Mouse (Mus musculus) urinary bladder, adult 2 months (tissue): ENCODE data around the gene Pklr. TPM values are rescaled to one million over a fixed set of nuclear protein-coding genes. Genes with fewer than 3 reads are reported as not detected.

Experiments
- DNase-seq: peaks from one replicate; pipeline ENCODE4 v3.0.0; 2022; ENCODE audit warnings: low spot score
- polyA plus RNA-seq: library from polyadenylated mRNA; depleted of rRNA; stranded (reverse); fragments of >200 nt; gene quantifications from 2 replicates; pipeline ENCODE4 v1.2.3, GENCODE M21; 2012; rRNA removed

Pklr gene
- polyA plus RNA-seq = not detected in 2 replicates

DNA sequence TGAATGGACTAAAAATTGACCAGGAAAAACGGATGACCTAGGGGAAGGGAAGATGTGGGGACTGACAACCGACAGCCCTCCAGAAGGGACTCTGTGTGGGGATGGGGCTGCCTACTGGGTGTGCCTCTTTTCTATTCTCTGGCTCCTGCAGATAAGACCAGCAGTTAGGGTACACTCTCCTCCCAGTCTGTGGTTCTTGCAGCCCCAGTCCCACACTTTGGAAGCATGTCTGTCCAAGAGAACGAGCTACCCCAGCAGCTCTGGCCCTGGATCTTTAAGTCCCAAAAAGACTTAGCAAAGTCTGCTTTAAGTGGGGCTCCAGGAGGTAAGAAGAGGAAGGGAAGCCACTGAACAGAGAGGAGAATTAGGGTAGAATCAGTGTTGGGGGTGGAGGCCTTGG is at the start of gene Pklr:
Gene Pklr, plus strand, starts transcription at position 185 of the 400 bp plus-strand sequence.
- DNase-seq = no peak

DNA sequence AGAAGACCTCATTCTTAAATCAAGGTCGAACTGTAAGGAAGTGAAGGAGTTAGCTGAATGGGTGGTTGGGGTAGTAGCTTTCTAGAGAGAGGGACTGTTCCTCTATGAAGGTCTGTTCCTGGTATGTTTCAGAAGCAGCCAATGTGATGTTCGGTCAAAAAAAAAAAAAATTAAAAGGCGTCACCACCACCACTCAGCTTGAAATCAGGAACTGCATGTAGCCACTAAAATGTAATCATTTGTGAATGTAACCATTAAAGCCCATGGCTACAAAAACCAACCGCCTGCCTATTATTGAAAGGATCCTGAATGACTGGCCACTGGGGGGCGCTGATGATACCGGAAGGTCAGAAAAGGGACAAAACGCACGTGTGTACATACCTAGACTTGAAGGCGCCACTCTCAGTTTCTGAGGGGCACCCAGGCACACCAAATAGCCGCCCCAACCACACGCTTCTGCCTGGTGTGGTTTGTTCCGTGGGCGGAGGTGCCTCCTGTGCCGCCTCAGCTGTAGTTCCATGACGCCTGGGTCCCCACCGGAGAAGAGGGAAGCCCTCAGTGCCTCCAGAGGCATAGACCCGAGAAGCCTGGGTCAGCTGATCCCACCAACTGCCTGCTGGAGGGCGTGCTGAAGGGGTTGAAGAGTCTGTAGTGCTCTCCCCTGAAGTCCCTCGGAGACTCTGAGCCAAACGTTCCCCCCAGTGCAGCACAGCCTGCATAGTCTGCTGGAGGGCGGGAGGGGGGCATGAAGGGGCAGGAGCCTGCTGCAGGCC is 48.4 kb upstream of the Pklr start:
- DNase-seq = peak; percentile 63

DNA sequence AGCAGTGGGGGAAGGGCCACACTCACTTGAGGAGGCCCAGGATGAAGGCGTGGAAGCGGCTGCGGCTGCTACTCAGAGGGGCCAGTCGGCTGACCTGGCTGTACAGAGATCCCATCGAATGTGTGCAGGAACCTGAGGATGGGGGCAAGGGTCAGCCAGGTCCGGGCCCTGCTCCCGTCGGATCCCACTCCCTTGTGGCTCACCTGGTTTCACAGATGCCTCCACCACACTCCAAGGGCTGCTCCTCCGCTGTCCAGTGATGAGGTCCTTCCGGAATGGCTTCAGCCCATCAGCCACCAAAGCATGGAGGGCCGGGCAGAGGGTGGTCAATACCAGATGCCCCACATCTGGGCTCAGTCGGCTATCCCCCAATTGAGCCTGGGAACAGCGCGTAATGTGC is 47.0 kb upstream of the Pklr start:
- no peak for DNase-seq

DNA sequence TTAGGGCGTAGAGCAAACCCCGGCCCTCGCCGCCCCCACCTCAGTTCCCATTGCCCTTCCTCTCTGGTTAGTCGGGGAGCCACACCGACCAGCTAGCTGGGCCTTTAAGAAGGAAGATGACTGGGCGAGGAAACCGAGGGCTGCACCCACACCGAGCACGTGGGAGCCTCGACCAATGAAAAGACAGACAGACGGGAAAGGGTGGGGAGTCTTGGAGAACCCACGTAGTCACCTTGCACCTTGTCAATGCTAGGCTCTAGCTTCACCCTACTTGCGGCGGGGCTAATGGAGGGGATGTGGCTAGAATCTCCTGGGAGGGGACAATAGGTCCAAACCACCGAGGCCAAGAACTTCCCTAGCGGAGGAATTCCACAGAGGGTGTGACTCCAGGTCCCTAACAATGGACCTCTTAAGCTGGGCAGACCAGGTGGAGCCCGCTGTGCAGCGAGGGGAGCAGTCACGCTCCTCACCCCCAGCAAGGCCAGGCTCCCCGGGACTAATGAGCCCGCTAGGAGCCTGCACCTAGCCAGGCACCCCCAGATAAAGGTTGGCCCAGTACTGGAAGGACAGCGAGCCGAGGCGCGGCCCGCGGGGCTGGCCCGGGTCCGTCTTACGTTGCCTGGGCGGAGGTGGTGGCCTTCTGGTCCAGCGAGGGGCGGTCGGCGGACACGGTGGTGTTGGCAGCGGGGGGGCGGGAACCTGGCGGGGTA is 45.9 kb upstream of the Pklr start:
- DNase-seq = peak; percentile 78

DNA sequence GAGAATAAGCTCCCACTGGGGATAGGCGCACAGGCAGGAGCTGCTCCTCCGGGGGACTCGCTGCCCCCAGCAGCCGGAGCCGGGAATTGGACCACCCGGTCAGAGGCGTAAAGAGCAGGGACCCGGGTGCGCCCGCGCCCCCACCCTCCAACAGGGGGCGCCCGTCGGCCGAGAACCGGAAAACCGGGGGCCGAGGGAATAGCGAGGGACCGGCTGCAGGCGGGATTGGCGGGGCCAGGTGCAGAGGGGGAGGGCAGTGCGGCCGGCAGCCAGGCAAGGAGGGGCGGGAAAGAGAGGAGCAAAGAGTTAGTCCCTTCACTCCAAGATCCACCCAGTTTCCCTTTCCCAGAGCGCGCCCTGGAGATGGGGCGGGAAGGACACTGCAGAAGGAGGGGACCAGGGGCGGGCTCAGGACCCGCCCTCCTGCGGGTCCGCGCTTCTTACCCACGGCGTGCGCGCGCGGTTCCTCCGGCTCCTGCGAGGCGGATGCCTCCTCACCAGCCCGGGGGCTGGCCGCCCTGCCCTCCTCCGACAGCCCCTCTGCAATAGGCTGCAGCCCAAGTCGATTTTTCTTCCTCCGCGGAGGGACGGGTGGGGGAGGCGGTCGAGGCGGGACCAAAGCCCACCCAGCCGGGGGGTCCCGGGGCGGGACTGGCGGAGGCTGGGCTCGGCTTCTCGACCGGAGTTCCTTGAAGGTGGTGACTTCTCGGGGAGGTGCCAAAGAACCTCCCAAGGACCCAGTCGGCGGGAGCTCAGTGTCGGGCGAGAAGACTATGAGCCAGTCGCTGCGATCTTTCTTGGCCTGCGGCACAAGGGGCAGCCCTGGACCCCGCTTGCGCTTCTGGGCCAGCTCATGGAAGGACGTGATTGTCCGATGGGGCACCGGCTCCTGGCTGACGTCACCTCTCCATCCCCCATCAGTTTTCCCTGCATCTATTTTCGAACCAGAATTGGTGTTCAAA is 45.0 kb upstream of the Pklr start:
- DNase-seq = peak; percentile 85

DNA sequence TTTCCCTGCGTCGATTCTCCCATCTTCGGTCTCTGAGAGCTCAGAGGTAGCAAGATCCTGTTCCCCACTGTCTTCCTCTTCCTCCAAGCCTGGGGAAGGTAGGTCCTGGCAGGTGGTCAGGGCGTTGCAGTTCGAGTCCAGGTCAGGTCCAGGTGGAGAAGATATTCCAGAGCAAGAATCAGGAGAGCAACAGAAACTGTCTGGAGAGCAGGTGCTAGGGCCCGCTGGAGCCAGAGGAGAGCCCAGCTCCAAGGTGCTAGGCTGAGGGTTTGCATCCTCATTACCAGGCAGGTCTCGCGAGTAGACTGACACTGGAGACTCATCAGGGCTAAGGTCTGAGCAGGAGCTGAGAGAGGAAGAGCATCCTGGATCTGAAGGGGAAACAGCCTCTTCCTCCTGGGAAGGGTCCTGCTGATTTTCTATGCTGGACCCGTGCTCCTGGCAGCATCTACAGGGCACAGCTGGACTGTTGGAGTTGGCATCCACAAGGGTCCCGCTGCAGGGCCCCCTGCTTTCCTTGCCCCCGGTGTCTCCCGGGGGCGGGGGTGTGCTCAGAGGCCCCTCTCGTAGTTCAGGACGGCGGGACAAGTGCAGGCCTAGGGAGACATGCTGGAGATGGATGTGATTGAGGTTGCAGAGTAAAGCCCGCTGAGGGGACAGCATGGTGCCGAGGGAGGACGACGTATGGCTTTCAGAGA is 44.0 kb upstream of the Pklr start:
- DNase-seq = no peak

DNA sequence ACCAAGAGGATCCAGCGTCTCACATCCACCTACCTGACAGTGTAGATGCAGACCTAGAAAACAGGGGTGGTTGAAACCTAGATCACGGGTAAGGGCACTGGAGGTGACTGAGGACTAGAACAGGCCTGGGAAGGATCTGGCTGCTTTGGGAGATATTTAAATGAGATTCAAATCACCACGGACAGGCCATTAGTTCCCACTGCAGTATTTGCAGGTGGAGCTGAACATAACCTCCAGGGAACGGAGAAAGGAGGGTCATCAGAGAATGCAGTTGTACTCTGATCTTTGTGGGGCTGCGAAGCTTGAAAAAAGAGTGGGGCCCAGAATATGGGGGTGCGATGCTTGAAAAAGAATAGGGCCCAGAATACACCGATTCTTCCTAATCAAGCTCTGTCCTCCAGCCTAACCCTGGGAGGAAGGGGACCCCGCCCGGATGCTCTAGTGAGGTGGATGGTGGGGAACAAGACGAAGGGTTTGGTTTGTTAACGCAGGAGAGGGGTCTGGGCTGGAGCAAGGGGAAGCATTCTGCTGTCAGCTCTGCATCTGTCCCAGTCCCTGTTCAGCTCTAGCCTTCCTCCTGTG is 43.3 kb upstream of the Pklr start:
- DNase-seq = no peak

DNA sequence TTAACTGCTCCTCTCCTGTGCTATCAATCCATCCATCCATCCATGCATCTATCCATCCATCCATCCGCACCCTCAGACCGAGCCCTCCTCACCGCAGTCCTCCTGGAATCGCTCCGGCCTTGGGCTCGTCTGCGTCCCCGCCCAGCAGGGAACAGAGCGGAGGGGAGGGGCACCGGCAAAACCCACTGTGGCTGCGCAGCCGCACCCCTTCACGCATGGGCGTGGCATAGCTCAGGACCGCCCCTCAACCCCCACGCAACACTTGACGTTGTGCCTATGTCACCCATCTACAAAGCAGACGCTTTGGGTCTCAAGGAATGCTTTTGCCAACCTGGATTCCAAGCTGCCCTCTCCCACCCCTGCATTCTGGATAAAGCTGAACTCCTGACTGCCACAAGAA is 42.8 kb upstream of the Pklr start, which contains the start of gene Rusc1:
Gene Rusc1, minus strand, starts transcription at position 137 of the 400 bp plus-strand sequence.
- peak; percentile 41 for DNase-seq

DNA sequence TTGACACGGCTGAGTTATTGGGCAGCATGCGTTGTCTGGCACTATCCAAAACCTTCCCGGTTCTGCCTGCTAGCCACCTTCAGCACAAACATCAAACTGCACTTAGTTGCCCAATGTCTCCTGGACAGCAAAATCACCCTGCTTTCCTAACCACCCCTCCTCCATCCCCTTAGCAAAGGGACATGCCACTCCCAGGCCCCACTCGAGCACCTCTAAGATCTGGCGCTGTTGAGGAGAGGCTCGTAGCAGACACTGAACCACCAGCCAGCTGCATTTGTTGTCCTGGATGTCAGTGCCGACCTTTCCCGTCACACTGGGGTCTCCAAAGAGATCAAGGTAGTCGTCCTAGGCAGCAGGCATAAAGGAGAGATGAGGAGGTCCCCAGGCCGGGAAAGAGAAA is 41.9 kb upstream of the Pklr start:
- no peak for DNase-seq

DNA sequence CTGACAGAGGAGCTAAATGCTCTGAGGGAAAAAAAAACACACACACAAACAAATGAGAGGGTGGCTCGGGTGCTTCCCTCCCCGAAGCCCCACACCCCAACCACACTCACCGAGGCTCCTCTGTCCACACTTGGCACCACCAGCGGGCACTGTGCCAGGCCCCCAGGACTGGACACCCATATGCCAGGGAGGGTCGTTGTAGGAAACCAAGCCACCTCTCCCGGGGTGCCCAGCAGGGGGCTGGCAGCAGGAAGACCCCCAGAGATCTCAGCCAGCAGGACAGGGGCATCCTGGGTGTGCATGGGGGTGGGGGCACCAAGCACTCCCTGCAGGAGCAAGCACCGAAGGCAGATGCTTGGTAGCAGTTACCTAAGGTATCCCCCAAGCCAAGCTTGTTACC is 35.1 kb upstream of the Pklr start, which contains the start of gene Gm43738:
Gene Gm43738, minus strand, starts transcription at position 289 of the 400 bp plus-strand sequence.
- DNase-seq = no peak

DNA sequence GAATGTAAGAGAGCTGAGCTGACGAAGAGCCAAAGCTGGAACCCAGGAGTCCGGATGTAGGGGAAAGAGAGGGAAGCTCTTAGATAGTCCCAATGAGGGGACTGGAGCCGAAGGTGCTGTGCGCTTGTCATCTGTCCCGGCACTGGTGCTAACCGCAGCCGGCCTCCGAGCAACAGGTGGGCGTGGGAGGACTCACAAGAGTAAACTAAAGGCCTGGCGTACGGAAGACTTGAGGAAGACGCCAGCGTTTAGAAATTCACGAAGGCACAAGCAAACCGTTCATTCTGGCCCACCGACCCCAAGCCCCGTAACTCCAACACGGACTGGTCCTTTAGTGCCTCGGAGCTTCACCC is 34.5 kb upstream of the Pklr start:
- DNase-seq = no peak

DNA sequence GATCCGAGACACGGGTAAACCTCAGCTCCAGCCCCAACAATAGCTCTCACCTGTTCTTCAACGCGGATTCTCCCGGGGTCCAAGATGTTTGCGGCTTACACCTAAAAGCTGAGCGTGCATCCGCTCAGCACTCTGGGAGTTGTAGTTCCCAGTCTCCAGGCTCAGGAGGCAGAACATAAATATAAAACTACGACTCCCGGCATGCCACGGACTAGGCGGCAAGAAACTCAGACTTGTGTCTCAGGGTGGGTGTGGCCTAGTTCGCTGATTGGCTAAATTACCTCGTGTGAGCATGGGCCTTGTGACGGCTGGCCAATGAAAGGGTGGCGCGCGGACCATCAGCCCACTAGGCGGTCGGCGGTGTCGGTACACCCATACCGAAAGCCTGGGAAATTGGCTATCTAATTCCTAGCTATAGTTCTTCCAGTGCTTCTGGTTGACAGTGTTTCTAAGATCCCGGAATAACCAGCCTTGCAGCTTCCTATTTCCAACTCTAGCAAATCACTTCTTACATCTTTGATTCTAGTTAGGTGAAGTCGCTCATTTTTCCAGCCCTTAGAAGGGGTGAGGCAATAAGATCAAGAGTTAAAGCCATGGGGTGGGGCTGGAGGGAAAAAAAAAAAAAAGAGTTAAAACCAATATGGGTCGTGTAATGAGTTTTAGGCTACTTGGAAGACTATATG is 34.0 kb upstream of the Pklr start, which contains the start of gene Fdps:
Gene Fdps, minus strand, starts transcription at position 148 of the 683 bp plus-strand sequence.
- peak; percentile 64 for DNase-seq

DNA sequence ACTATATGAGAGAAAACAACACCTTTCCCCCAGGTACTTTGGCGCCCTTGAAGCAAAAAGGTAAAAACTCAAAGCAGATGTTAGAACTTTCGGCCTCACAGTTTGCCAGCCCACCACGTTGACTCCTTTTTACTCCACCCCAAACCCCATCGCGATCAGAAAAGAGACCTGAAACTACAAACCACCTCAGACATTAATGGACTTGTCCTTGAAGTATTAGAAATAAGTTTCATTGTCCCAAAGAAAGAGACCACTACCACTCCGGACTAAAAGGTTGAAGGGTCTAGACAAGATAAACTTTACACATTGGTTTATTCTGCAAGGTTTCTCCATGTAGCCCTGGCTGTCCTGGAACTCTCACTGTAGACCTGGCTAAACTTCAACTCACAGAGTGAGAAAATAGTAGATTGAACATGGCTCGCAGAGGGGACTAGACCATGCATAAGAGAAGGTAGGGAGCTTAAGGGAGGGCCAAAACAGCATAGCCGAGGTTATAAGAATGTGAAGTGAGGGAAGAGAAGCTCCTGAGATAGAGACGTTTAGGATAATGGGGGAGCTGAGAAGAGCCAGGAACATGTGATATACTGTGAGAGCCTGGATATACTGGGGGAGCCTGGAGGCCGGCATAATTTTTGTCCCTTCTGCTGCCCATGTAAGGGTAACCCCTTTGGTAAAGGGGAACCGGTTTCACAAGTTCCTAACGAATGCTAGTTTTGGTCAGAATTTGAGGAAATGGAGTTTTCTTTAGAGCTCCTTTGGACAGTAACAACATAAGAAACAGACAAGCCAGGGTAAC is 33.2 kb upstream of the Pklr start:
- no peak for DNase-seq

DNA sequence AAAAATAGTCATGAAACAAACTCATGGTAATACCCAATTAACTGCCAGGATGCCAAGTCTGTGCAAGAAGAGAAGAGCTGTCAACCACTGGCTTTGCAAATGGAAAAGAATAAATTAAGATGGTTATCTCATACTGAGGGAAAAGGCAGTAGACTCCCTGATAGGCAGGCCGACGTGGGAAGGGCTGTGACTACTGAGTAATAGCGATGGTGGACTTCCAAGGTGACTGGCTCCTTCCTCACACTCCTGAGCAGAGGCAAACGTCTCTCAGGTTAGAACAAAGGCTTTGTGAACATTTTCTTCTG is 32.7 kb upstream of the Pklr start:
- no peak for DNase-seq

DNA sequence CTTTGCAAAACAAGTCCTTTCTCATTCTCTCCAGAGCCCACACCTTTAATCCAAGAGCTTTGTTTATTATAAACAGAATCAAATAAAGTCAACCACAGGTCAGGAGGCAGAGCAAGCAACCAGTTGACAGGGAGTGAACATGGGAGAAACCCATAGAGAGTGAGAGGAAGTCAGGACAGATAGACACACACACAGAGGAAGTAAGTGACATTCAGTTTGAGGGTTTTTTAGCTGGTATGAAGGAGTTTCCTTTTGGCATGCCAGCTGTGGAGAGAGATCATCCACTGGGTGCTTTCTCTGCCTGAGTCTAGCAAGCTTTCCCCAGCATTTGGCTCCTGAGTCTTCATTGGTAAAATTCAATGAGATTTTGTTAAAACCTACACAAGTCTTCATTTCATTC is 29.1 kb upstream of the Pklr start:
- DNase-seq = no peak

DNA sequence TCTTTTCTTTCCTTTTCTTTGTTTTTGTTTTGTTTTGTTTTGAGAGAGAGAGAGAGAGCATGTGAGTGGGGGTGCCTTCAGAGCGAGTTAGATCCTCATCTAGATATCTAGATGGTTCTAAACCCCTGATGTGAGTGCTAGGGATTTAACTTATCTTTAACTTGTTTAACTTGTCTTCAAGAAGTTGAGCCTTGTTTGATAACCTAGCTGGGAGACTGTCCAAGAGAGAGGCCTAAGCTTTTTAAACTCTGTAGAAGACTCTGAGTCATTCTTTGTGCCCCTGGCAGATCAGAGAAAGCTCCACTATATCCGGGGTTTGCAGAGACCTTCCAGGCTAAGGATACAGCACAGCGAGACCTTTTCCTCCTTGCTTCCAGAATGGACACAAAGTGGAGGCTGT is 28.4 kb upstream of the Pklr start:
- DNase-seq = no peak

DNA sequence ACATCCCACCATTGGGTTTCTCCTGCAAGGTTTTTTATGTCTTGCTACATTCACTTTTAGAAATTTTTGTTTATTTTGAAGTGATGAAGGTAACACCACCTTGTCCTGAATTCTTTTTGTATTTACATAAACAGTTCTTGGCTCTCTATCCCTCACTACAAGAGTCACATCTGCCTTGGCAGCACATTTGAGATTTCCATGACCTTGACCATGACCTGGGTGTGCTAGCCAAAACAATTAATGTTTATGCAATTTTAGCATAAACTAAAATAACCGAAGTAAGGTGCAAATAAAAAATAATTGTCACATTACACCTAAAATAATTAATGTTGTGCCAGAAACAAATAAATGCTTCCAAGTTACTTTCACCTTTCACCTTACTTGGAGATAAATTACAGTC is 27.8 kb upstream of the Pklr start:
- DNase-seq = no peak

DNA sequence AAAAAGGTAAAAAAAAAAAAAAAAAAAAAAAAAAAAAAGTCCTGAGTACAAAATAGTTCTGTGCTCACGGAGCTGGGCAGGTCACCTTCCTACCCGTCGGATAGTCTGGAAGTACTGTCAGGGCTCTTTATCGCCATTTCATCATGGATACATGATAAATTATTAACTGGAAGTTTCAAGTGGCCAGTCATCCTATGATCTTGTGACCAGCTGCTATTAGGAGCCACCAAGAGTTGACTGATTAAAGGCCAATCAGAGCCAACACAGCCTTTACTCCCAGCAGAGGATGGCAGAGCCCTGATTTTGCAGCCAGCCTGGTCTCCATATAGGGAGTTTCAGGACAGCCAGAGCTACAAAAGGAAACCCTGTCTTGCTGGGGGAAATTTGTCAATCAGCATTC is 22.9 kb upstream of the Pklr start:
- DNase-seq = no peak

DNA sequence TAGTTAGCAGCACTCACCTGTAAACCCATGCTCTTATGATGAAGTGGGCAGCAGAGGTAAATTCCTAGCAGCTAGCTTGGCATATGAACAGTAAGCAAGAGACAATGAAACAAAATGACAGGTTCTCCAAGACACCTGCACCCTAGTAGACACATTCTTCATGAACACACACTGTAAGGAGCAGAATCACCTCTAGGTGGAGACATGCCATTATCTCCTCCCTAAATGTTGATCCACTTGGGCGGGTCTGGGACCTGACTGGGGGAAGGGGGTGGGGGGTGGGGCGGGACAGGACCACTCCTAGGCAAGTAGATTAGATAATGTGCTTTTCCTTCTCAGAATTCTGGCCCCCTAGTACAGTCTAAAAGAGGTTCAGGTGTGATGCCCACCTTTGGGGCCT is 20.4 kb upstream of the Pklr start:
- DNase-seq = no peak

DNA sequence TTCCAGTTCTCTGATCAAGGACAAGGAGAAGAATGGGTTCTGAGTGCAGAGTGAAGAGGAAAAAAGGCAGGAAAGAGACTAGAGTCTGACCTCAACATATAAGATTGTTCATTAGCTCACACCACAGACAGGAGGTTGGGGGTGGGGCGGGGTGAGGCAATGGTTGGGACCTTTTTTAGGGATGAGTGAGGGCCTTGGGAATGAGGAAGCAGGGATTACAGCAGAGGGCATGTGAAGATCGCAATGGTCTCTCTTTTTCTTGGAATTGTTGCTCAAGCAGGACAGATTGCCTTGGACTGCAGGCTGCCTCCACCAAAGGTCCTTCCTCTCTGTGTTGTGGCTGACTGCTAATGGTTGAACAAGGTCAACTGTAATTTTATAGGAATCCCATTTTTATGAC is 12.6 kb upstream of the Pklr start:
- no peak for DNase-seq
